Mouse (Mus musculus): ENCODE data around the gene Slc25a11. TPM values are rescaled to one million over a fixed set of nuclear protein-coding genes. Genes with fewer than 3 reads are reported as not detected.

Slc25a11 gene
- 100 to 1,000 TPM; 104 to 176 TPM for polyA plus RNA-seq (2012; fragmentation: generic; extraction: Trizol)

GRCm38 (mm10) chr11:70646691-70647650, at the start of gene Slc25a11, which contains the start of gene Rnf167:
Slc25a11 (minus strand) TSS chr11:70647479.
Rnf167 (plus strand) TSS chr11:70647235.

GRCm38 (mm10) chr11:70687601-70688199, 40.4 kb upstream of the Slc25a11 start, which contains the start of gene Camta2:
Camta2 (minus strand) TSS chr11:70688105.

GRCm38 (mm10) chr11:70668771-70669505, 21.7 kb upstream of the Slc25a11 start, which contains the start of gene Spag7:
Spag7 (minus strand) TSS chr11:70669416.

GRCm38 (mm10) chr11:70656964-70657363, 9.7 kb upstream of the Slc25a11 start, which contains the start of gene Eno3:
Eno3 (plus strand) TSS chr11:70657202.

GRCm38 (mm10) chr11:70654198-70654922, 7.1 kb upstream of the Slc25a11 start, which contains the start of gene Pfn1:
Pfn1 (minus strand) TSS chr11:70654644.

GRCm38 (mm10) chr11:70638714-70639278, 8.5 kb downstream of the Slc25a11 start, which contains the start of gene Gp1ba:
Gp1ba (plus strand) TSS chr11:70639122.

GRCm38 (mm10) chr11:70619101-70619500, 28.2 kb downstream of the Slc25a11 start, which contains the start of gene Chrne:
Chrne (minus strand) TSS chr11:70619216.

GRCm38 (mm10) chr11:70615516-70616093, 31.7 kb downstream of the Slc25a11 start, which contains the start of gene 4930544D05Rik:
4930544D05Rik (plus strand) TSS chr11:70615848.

Other genes starting within 250 kb of the Slc25a11 start
- 10 to 100 TPM; 31.0 to 47.5 TPM for gene Pelp1, start 237.4 kb downstream of the Slc25a11 start, polyA plus RNA-seq (2012; fragmentation: generic; extraction: Trizol)
- gene Arrb2, start 214.8 kb downstream of the Slc25a11 start, polyA plus RNA-seq (2012; fragmentation: generic; extraction: Trizol) = 10 to 100 TPM; 24.4 to 35.9 TPM
- 10 to 100 TPM; 60.7 to 61.7 TPM for gene Med11, start 195.6 kb downstream of the Slc25a11 start, polyA plus RNA-seq (2012; fragmentation: generic; extraction: Trizol)
- under 1 TPM; 0.05 to 0.08 TPM for gene Zmynd15, start 188.0 kb downstream of the Slc25a11 start, polyA plus RNA-seq (2012; fragmentation: generic; extraction: Trizol)
- under 1 TPM; 0.04 to 0.19 TPM for gene Cxcl16, start 187.5 kb downstream of the Slc25a11 start, polyA plus RNA-seq (2012; fragmentation: generic; extraction: Trizol)
- gene Tm4sf5, start 142.2 kb downstream of the Slc25a11 start, polyA plus RNA-seq (2012; fragmentation: generic; extraction: Trizol) = not detected
- not detected for gene Vmo1, start 132.9 kb downstream of the Slc25a11 start, polyA plus RNA-seq (2012; fragmentation: generic; extraction: Trizol)
- gene Gltpd2, start 128.3 kb downstream of the Slc25a11 start, polyA plus RNA-seq (2012; fragmentation: generic; extraction: Trizol) = not detected
- 1,000 to 10,000 TPM in 1 of 2 experiments, 100 to 1,000 TPM in 1; 562 to 1,060 TPM for gene Psmb6, start 122.1 kb downstream of the Slc25a11 start, polyA plus RNA-seq (2012; fragmentation: generic; extraction: Trizol)
- gene Gm40193, start 114.5 kb downstream of the Slc25a11 start, polyA plus RNA-seq (2012; fragmentation: generic; extraction: Trizol) = not detected
- 10 to 100 TPM in 1 of 2 experiments, 1 to 10 TPM in 1; 7.9 to 23.3 TPM for gene Pld2, start 107.4 kb downstream of the Slc25a11 start, polyA plus RNA-seq (2012; fragmentation: generic; extraction: Trizol)
- 10 to 100 TPM; 12.7 to 36.0 TPM for gene Mink1, start 84.6 kb downstream of the Slc25a11 start, polyA plus RNA-seq (2012; fragmentation: generic; extraction: Trizol)
- not detected for gene 4930544D05Rik, start 31.6 kb downstream of the Slc25a11 start, polyA plus RNA-seq (2012; fragmentation: generic; extraction: Trizol)
- not detected for gene Chrne, start 28.3 kb downstream of the Slc25a11 start, polyA plus RNA-seq (2012; fragmentation: generic; extraction: Trizol)
- under 1 TPM; 0.05 to 0.72 TPM for gene Gp1ba, start 8.4 kb downstream of the Slc25a11 start, polyA plus RNA-seq (2012; fragmentation: generic; extraction: Trizol)
- gene Rnf167, start 244 bp downstream of the Slc25a11 start, polyA plus RNA-seq (2012; fragmentation: generic; extraction: Trizol) = 10 to 100 TPM; 10.2 to 50.0 TPM
- 1,000 to 10,000 TPM; 2,430 to 5,299 TPM for gene Pfn1, start 7.2 kb upstream of the Slc25a11 start, polyA plus RNA-seq (2012; fragmentation: generic; extraction: Trizol)
- 100 to 1,000 TPM in 1 of 2 experiments, 10 to 100 TPM in 1; 53.8 to 231 TPM for gene Eno3, start 9.7 kb upstream of the Slc25a11 start, polyA plus RNA-seq (2012; fragmentation: generic; extraction: Trizol)
- gene Spag7, start 21.9 kb upstream of the Slc25a11 start, polyA plus RNA-seq (2012; fragmentation: generic; extraction: Trizol) = 10 to 100 TPM; 22.6 to 90.3 TPM
- gene Camta2, start 40.6 kb upstream of the Slc25a11 start, polyA plus RNA-seq (2012; fragmentation: generic; extraction: Trizol) = 10 to 100 TPM in 1 of 2 experiments, 1 to 10 TPM in 1; 5.0 to 21.0 TPM
- 1 to 10 TPM; 1.7 to 8.8 TPM for gene Inca1, start 52.7 kb upstream of the Slc25a11 start, polyA plus RNA-seq (2012; fragmentation: generic; extraction: Trizol)
- gene Kif1c, start 53.1 kb upstream of the Slc25a11 start, polyA plus RNA-seq (2012; fragmentation: generic; extraction: Trizol) = 10 to 100 TPM; 64.8 to 73.5 TPM
- gene Zfp3, start 116.7 kb upstream of the Slc25a11 start, polyA plus RNA-seq (2012; fragmentation: generic; extraction: Trizol) = 1 to 10 TPM in 1 of 2 experiments, under 1 TPM in 1; 0.25 to 1.1 TPM
- not detected for gene Scimp, start 165.1 kb upstream of the Slc25a11 start, polyA plus RNA-seq (2012; fragmentation: generic; extraction: Trizol)
- 1 to 10 TPM; 2.9 to 8.3 TPM for gene Rabep1, start 197.3 kb upstream of the Slc25a11 start, polyA plus RNA-seq (2012; fragmentation: generic; extraction: Trizol)

All from C3H10T1/2 (cell line).